Mouse (Mus musculus) liver, embryonic 16.5 days (tissue): ENCODE measurements around the gene Marc2. TPM values are rescaled to one million over a fixed set of nuclear protein-coding genes. Genes with fewer than 3 reads are reported as not detected.

Experiments
- ATAC-seq: fragments of 200-750 bp; cut with Nextera tagmentation; 2 replicates; pipeline ENCODE4 v1.8.0; 2017; ENCODE audit warnings: low read depth, mild to moderate bottlenecking, moderate number of reproducible peaks, moderate library complexity
- H3K27ac ChIP-seq: fragments of 300-500 bp; sonication (generic); 2 replicates; pipeline ENCODE4 v1.5.1; 2014; ENCODE audit warnings: mild to moderate bottlenecking, low read length
- H3K27me3 ChIP-seq: fragments of 300-500 bp; sonication (generic); 2 replicates; pipeline ENCODE4 v1.6.1; 2014; ENCODE audit warnings: low read depth, low read length, mixed read lengths; ENCODE audit not compliant: control insufficient read depth, insufficient read depth
- H3K36me3 ChIP-seq: fragments of 300-500 bp; sonication (generic); 2 replicates; pipeline ENCODE4 v1.6.1; 2014; ENCODE audit warnings: mild to moderate bottlenecking; ENCODE audit not compliant: control insufficient read depth, insufficient read depth
- H3K4me1 ChIP-seq: fragments of 300-500 bp; sonication (generic); 2 replicates; pipeline ENCODE4 v1.6.1; 2014; ENCODE audit warnings: low read depth, low read length, mixed read lengths; ENCODE audit not compliant: control insufficient read depth
- H3K4me2 ChIP-seq: fragments of 300-500 bp; sonication (generic); 2 replicates; pipeline ENCODE4 v1.6.1; 2014; ENCODE audit warnings: low read depth, low read length, mixed read lengths
- H3K4me3 ChIP-seq: fragments of 300-500 bp; sonication (generic); 2 replicates; pipeline ENCODE4 v1.5.1; 2014; ENCODE audit warnings: low read depth, mild to moderate bottlenecking, low read length
- H3K9ac ChIP-seq: fragments of 300-500 bp; sonication (generic); 2 replicates; pipeline ENCODE4 v1.6.1; 2014; ENCODE audit warnings: low read depth, low read length
- H3K9me3 ChIP-seq: fragments of 300-500 bp; sonication (generic); replicated peaks from 2 replicates; pipeline ENCODE4 v1.6.1; 2016; ENCODE audit warnings: low read length; ENCODE audit not compliant: control insufficient read depth
- WGBS: fragments of 180-500 bp; shearing (Covaris S2); extraction: QIAGEN DNeasy Blood & Tissue Kit; methylation state at CpG from one replicate; pipeline ENCODE4 v1.1.7; 2014; ENCODE audit not compliant: insufficient replicate concordance; 5-methylcytosine and 5-hydroxymethylcytosine counted together
- polyA plus RNA-seq: library from polyadenylated mRNA; unstranded; fragments of >200 nt; fragmentation: Nextera tagmentation; extraction: Ambion mirVana; gene quantifications from 2 replicates; pipeline ENCODE4 v1.2.1, GENCODE M21; 2015

Gene Marc2
- polyA plus RNA-seq, 1 experiment from 2014 or later, result 222 TPM

DNA sequence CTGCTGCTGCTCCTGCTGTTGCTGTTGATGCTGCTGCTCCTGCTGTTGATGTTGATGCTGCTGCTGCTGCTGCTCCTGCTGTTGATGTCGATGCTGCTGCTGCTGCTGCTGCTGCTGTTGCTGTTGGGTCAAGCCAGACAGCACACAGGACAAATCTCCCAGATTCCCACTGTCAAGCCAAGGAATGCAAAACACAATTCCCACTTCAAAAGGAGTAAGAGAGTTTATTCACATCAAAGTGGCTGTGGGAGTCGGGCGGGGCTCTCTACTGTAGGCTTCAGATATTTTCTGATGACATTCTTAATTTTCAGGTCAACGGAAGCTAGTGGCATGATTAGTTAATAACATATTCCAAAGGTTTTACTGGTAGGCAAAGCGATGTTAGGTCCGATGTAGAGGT, 16.4 kb upstream of the Marc2 start:
- no peak overlapping the region for H3K9ac ChIP-seq
- H3K4me1 ChIP-seq, result peaks cover 3% of the 10 kb centered on the region; the same call in 1 of the 2 replicates
- no peak overlapping the region for H3K4me3 ChIP-seq
- no peaks in the 10 kb centered on the region for H3K9me3 ChIP-seq
- H3K4me2 ChIP-seq, result no peak overlapping the region
- no peaks in the 10 kb centered on the region for H3K36me3 ChIP-seq
- WGBS, result 67% methylated on average over 6 of the region's 6 CpGs
- H3K27me3 ChIP-seq, result no peaks in the 10 kb centered on the region
- ATAC-seq, result no peak
- no peak overlapping the region for H3K27ac ChIP-seq

DNA sequence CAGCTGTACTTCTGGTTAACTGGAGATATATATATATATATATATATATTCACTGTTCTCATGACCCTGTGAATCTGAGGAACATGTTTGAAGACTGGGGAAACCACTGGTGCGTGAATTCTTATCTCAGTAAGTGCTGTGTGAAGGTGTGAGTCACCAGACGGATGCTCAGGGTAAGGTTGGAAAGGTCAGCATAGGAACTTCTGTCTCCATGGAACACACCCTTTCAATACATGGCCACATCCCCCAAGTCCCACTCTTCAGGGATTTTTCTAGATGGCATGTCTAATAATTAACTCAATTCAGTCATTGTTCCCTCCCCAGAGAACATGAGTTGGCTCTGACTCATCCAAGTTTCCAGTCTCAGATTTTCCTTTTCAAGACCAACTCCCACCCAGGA, 15.3 kb upstream of the Marc2 start:
- ATAC-seq, result no peak
- H3K36me3 ChIP-seq, result no peaks in the 10 kb centered on the region
- no peaks in the 10 kb centered on the region for H3K27me3 ChIP-seq
- no peak overlapping the region for H3K4me2 ChIP-seq
- no peak overlapping the region for H3K4me3 ChIP-seq
- H3K9me3 ChIP-seq, result no peaks in the 10 kb centered on the region
- peaks cover 3% of the 10 kb centered on the region; the same call in 1 of the 2 replicates for H3K4me1 ChIP-seq
- WGBS, result 27% methylated on average over 2 of the region's 2 CpGs
- no peak overlapping the region for H3K9ac ChIP-seq
- no peak overlapping the region for H3K27ac ChIP-seq

- no peaks in the 10 kb centered on the region for H3K9me3 ChIP-seq
- peaks cover 3% of the 10 kb centered on the region; the same call in 1 of the 2 replicates for H3K4me1 ChIP-seq
- ATAC-seq, result no peak
- H3K27me3 ChIP-seq, result no peaks in the 10 kb centered on the region
- no peaks in the 10 kb centered on the region for H3K36me3 ChIP-seq
- H3K4me2 ChIP-seq, result no peak overlapping the region
- H3K9ac ChIP-seq, result no peak overlapping the region
- no peak overlapping the region for H3K27ac ChIP-seq
- no peak overlapping the region for H3K4me3 ChIP-seq
- WGBS, result 43% methylated on average over 3 of the region's 3 CpGs
Measured at GRCm38 (mm10) chr1:184860276-184860675, 14.0 kb upstream of the Marc2 start.

DNA sequence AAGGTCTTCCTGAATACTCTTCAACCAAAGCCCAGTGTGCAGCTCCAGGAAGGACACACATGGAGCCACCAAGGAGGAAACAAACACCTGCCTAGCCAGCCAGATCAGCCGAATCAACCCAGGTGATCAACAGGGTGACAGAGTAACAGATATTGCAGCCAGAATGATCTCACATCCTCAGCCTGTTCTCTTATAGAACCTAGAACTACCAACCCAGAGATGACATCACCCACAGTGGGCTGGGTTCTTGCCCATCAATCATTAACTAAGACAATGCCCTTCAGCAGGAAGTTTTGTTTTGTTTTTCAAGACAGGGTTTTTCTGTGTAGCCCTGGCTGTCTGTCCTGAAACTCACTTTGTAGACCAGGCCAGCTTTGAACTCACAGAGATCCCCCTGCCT, 12.0 kb upstream of the Marc2 start:
- no peak overlapping the region for H3K4me3 ChIP-seq
- peak; percentile 42; the same call in 1 of the 2 replicates for ATAC-seq

DNA sequence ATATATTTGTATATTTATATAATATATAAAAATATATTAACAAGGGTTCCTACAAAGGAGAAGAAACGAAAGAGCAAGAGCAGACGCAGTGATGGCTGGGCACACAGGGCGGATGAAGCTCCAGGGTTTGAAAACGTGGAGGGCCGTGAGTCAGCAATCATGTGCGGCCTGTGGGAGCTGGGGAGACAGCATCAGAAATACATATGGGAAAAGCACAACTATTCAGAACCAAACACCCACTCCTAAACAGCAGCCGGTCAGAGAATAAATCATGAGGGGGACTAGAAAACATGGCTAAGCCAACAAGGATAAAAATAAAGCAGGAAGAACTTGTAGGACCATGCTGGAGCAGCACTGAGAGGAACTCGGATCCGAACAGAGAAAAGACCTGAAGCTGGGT, 11.0 kb upstream of the Marc2 start:
- H3K4me2 ChIP-seq, result no peak overlapping the region
- H3K27me3 ChIP-seq, result no peaks in the 10 kb centered on the region
- no peak for ATAC-seq
- H3K4me3 ChIP-seq, result no peak overlapping the region
- no peaks in the 10 kb centered on the region for H3K9me3 ChIP-seq
- no peak overlapping the region for H3K27ac ChIP-seq
- no peaks in the 10 kb centered on the region for H3K36me3 ChIP-seq
- H3K4me1 ChIP-seq, result peaks cover 14% of the 10 kb centered on the region
- no peak overlapping the region for H3K9ac ChIP-seq
- WGBS, result 62% methylated on average over 9 of the region's 9 CpGs

More for the DNA sequence above, 12.0 kb upstream of the Marc2 start:
- Histone ChIP-seq H3K27me3 (no peaks in the 10 kb centered on the region), H3K36me3 (no peaks in the 10 kb centered on the region), H3K9me3 (no peaks in the 10 kb centered on the region), H3K9ac (no peak overlapping the region), H3K4me2 (no peak overlapping the region), H3K27ac (no peak overlapping the region), H3K4me1 (peaks cover 10% of the 10 kb centered on the region)
- WGBS, result 64% methylated on average over 1 of the region's 1 CpGs

DNA sequence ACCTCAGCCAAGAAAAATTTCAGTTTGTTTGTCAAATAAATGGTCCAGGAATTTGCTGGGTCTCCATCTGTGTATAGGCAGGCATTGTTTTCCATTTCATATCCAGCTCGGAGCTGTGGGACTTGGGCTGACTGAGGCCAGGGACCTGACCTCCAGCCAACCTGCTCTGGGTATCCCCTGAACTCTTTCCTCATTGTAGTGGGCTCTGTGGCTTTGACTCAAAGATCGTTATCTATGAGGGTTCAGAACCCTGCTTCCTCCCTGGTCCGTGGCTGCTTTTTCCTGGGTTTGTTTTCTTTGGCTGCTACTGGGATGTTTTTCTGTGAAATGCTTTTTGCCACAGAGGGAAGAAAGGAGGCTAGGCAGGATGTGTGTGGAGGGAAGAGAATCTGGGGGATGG, 7.7 kb upstream of the Marc2 start:
- WGBS, result 17% methylated on average over 3 of the region's 3 CpGs
- no peaks in the 10 kb centered on the region for H3K27me3 ChIP-seq
- peak overlapping the region; percentile 84 for H3K27ac ChIP-seq
- peak overlapping the region; percentile 47; the same call in 1 of the 2 replicates for H3K4me2 ChIP-seq
- H3K9me3 ChIP-seq, result no peaks in the 10 kb centered on the region
- H3K4me3 ChIP-seq, result no peak overlapping the region
- ATAC-seq, result no peak
- H3K9ac ChIP-seq, result no peak overlapping the region; the same call in 1 of the 2 replicates
- peaks cover 24% of the 10 kb centered on the region for H3K4me1 ChIP-seq
- no peaks in the 10 kb centered on the region for H3K36me3 ChIP-seq

- ATAC-seq, result peak; percentile 22; the same call in 1 of the 2 replicates
- H3K9ac ChIP-seq, result peak overlapping the region; percentile 41
- WGBS, result under 1% methylated on average over 5 of the region's 5 CpGs
- H3K27me3 ChIP-seq, result no peaks in the 10 kb centered on the region
- peak overlapping the region; percentile 47 for H3K4me2 ChIP-seq
- H3K36me3 ChIP-seq, result no peaks in the 10 kb centered on the region
- H3K9me3 ChIP-seq, result no peaks in the 10 kb centered on the region
- H3K27ac ChIP-seq, result peak overlapping the region; percentile 84
- H3K4me3 ChIP-seq, result peak overlapping the region; percentile 17; the same call in 1 of the 2 replicates
- H3K4me1 ChIP-seq, result peaks cover 24% of the 10 kb centered on the region
Measured at GRCm38 (mm10) chr1:184853339-184853738, 7.1 kb upstream of the Marc2 start.

DNA sequence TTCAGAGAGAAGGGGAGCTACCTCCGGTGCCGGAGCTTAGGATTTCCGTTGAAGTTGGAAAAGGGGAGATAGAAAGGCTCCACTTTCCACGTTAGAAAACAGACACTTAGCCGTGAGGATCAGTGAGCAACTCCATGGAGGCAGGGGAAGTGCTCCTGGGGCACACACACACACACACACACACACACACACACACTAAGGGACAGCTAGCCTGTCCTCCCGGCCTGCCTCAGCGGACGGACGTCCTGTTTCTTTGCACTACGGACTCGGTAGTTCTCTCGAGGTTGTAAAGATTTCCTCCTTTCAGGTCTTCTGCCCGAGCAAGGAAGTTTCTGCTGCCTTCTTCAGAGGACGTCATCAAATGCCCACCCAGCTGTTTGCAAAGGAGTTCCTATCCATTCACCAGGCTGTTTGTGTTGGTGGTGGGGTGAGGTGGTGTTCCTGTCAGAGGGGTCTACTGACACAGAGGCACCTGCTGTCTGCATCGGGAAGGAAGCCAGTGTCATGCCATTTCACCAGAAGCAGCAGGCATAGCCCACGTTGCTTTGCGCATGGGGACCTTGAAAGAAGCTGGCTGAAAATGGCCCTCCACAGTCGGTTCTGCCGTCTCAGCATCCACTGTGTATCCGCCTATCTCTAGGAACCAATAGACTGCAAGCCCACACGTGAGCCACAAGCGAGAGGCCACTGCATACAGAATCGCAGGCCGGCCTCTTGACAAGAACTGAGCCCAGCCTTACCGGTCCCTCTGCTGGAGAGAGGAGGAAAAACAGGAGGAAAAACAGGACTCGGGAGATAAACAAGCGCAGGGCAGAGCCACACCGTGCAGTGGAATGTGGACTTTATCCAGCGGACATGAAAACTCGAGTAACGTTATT, 5.7 kb upstream of the Marc2 start:
- ATAC-seq, result peak; percentile 88
- Histone ChIP-seq H3K4me3 (peak overlapping the region; percentile 27), H3K4me1 (peaks cover 26% of the 10 kb centered on the region), H3K4me2 (peak overlapping the region; percentile 51), H3K9me3 (no peaks in the 10 kb centered on the region), H3K36me3 (no peaks in the 10 kb centered on the region), H3K27me3 (no peaks in the 10 kb centered on the region), H3K27ac (peak overlapping the region; percentile 84), H3K9ac (peak overlapping the region; percentile 39)
- WGBS, result 8% methylated on average over 31 of the region's 31 CpGs

DNA sequence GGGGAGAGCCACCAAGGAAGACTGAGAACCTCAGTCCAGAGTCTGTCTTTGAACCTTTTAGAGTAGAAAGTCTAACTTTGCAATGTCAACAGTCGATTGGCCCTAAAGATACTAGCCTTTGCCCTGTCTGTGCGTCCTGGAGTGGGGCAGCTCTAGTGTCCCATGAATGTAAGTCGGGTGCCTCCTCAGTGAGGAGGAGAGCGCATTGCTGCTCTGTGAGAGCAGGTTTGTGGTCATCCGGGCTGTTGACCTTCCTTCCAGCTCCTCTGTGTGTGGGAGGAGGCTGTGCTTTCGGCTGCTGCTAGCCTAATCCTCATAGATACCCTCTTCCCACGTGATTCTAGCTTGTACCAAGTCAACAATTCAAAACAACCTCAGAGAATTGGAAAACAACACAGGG, 4.9 kb upstream of the Marc2 start:
- peak; percentile 18; the same call in 1 of the 2 replicates for ATAC-seq
- Histone ChIP-seq H3K4me2 (peak overlapping the region; percentile 51; the same call in 1 of the 2 replicates), H3K27me3 (no peaks in the 10 kb centered on the region), H3K9ac (no peak overlapping the region), H3K4me1 (peaks cover 34% of the 10 kb centered on the region), H3K4me3 (no peak overlapping the region), H3K9me3 (no peaks in the 10 kb centered on the region), H3K27ac (peak overlapping the region; percentile 66), H3K36me3 (no peaks in the 10 kb centered on the region)
- WGBS, result 41% methylated on average over 7 of the region's 7 CpGs
